Mouse (Mus musculus): ENCODE results near the gene Gnb2. TPM values are rescaled to one million over a fixed set of nuclear protein-coding genes. Genes with fewer than 3 reads are reported as not detected.

Gnb2 gene
- polyA plus RNA-seq, 1 experiment from 2014 or later, result 319 TPM

DNA sequence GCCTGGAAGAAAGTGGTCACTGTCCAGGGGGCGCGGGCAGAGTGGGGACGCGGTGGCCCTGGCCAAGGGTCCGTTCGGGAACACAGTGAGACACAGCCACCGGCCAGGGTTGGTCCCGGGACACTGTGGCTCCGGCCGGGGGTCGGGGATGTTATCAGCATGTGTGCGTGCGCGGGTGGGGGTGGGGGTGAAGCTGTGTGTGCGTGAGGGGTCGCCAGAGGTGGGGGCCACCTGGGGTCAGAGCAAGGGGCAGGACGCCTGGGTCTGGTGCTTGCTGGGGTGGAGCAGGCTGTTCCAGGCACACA lies 47.5 kb downstream of the Gnb2 start:
- WGBS, result 2% methylated on average over 17 of the region's 17 CpGs

DNA sequence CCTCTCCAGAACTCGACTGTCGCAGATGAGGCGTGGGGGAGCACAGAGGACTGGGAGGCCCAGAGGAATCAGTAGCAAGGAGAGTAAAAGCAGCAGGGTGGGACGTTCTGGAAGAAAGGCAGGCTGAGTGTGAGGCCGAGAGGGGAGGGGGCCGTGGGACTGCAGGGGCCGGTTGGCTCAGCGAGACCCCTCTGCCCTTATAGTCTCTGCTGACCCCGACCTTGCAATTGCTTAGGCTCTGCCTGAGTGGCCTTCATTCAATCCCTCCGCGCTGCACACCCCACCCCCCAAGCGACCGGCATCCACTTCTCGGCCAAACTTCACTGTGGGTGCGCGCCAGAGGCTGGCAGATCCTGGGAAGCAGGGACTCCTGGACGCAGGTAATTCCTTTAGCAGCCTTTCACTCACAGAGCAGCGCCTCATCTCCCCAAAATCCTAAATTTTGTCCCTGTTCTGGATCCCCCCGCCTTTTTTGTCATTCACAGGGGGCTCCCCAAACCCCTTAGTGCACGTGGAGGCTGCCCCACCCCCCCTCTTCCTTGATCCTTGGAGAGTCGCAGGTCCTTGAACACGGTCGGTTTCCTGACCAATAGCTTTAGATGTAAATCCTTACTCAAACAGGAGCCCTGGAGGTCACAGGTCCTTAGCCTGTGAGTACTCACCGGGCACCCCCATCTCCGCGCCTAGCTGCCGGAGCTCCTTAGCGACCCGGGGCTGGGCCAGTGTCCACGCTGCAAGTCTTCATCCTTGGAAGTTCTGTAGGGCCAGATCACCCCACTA lies 48.0 kb downstream of the Gnb2 start:
- Histone ChIP-seq H3K4me2 (peak overlapping the region; percentile 50), H3K36me3 (ENCODE audit: control insufficient read depth, insufficient read depth, low read length) (no peaks in the 10 kb centered on the region), H3K27ac (ENCODE audit: low read depth, low read length) (0 out of 2 replicates have a peak overlapping the region, but pooled peaks have one; percentile 32), H3K9me3 (ENCODE audit: control insufficient read depth, low read length) (no peaks in the 10 kb centered on the region), H3K27me3 (replicated peaks; ENCODE audit: control insufficient read depth, insufficient read depth, low read length) (peaks cover 28% of the 10 kb centered on the region), H3K9ac (ENCODE audit: low read depth, low read length) (peak overlapping the region; percentile 63), H3K4me3 (ENCODE audit: low read depth, low read length) (peak overlapping the region; percentile 45), H3K4me1 (replicated peaks; ENCODE audit: control insufficient read depth, insufficient read depth, low read length) (no peaks in the 10 kb centered on the region)
- no peak for ATAC-seq (replicated peaks; ENCODE audit: low FRiP score)
- DNase-seq (ENCODE audit: low spot score), result no peak
- WGBS, result 12% methylated on average over 29 of the region's 30 CpGs

More for the DNA sequence above, 47.5 kb downstream of the Gnb2 start:
- DNase-seq (ENCODE audit: low spot score), result no peak
- peak overlapping the region; percentile 45 for H3K4me3 ChIP-seq (ENCODE audit: low read depth, low read length)
- peak overlapping the region; percentile 50 for H3K4me2 ChIP-seq
- H3K36me3 ChIP-seq (ENCODE audit: control insufficient read depth, insufficient read depth, low read length), result no peaks in the 10 kb centered on the region
- peaks cover 28% of the 10 kb centered on the region for H3K27me3 ChIP-seq (replicated peaks; ENCODE audit: control insufficient read depth, insufficient read depth, low read length)
- no peaks in the 10 kb centered on the region for H3K4me1 ChIP-seq (replicated peaks; ENCODE audit: control insufficient read depth, insufficient read depth, low read length)
- H3K9me3 ChIP-seq (ENCODE audit: control insufficient read depth, low read length), result no peaks in the 10 kb centered on the region
- peak overlapping the region; percentile 63 for H3K9ac ChIP-seq (ENCODE audit: low read depth, low read length)
- no peak overlapping the region for H3K27ac ChIP-seq (ENCODE audit: low read depth, low read length)
- no peak for ATAC-seq (replicated peaks; ENCODE audit: low FRiP score)

DNA sequence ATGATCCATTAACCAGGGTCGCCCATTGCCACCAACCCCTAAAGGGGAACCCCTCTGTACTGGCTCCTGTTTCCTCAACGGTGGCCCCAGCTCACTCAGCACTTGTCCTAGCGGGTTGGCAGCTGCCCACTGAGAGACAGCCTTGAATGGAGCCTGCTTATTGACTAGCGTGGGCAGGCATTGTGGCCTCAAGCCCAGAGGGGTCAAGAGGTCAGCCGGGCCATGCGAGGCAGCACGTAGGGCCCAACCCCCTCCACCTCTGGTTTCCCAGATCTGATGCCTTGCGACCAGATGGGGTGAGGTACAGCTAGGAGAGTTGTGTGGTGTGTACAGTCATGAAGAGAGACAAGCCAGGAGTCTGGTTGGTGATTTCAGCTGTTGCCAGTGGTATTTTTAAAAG lies 51.4 kb downstream of the Gnb2 start:
- Histone ChIP-seq H3K27me3 (replicated peaks; ENCODE audit: control insufficient read depth, insufficient read depth, low read length) (peaks cover 27% of the 10 kb centered on the region), H3K9ac (ENCODE audit: low read depth, low read length) (no peak overlapping the region), H3K36me3 (ENCODE audit: control insufficient read depth, insufficient read depth, low read length) (no peaks in the 10 kb centered on the region), H3K4me1 (replicated peaks; ENCODE audit: control insufficient read depth, insufficient read depth, low read length) (no peaks in the 10 kb centered on the region), H3K27ac (ENCODE audit: low read depth, low read length) (peak overlapping the region; percentile 74), H3K4me3 (ENCODE audit: low read depth, low read length) (no peak overlapping the region), H3K9me3 (ENCODE audit: control insufficient read depth, low read length) (no peaks in the 10 kb centered on the region), H3K4me2 (no peak overlapping the region)
- ATAC-seq (replicated peaks; ENCODE audit: low FRiP score) (peak; percentile 55; the same call in 1 of the 2 replicates), DNase-seq (ENCODE audit: low spot score) (peak; percentile 44)
- WGBS, result 46% methylated on average over 8 of the region's 8 CpGs

DNA sequence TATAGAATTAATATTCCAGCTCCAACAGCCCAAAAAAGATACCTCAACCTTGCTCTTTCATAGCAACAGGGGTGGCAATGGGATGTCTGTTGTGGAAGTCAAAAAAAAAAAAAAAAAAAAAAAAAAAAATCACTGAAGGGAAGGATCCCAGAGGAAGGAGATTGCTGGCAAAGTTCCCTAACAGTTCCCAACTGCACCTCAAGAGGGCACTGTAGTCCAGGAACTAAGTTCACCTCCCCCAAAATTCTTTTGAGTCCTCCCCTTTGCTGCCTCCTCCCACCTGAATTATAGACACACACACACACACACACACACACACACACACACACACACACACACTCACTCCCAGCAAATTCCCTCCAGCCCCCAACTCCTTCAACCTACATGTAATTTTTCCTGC lies 52.2 kb downstream of the Gnb2 start:
- ATAC-seq (replicated peaks; ENCODE audit: low FRiP score), result no peak
- no peak overlapping the region for H3K4me2 ChIP-seq
- no peak overlapping the region for H3K9ac ChIP-seq (ENCODE audit: low read depth, low read length)
- H3K9me3 ChIP-seq (ENCODE audit: control insufficient read depth, low read length), result no peaks in the 10 kb centered on the region
- DNase-seq (ENCODE audit: low spot score), result peak; percentile 46
- H3K4me3 ChIP-seq (ENCODE audit: low read depth, low read length), result no peak overlapping the region
- H3K27ac ChIP-seq (ENCODE audit: low read depth, low read length), result peak overlapping the region; percentile 74; the same call in 1 of the 2 replicates
- peaks cover 20% of the 10 kb centered on the region for H3K27me3 ChIP-seq (replicated peaks; ENCODE audit: control insufficient read depth, insufficient read depth, low read length)
- H3K4me1 ChIP-seq (replicated peaks; ENCODE audit: control insufficient read depth, insufficient read depth, low read length), result no peaks in the 10 kb centered on the region
- no peaks in the 10 kb centered on the region for H3K36me3 ChIP-seq (ENCODE audit: control insufficient read depth, insufficient read depth, low read length)

Small RNA genes within 50 kb of the gene (microRNA-seq; reads per million reads assigned to microRNA genes)
- 1.4 reads per million for gene Mir6418 (ENCODE audit: borderline number of aligned reads)

Other genes with a start within 250 kb of the Gnb2 start
- 22.7 and 23.3 TPM in 2 replicates for gene Ache, start 246.0 kb downstream of the Gnb2 start, polyA plus RNA-seq (2014; fragmentation: Nextera tagmentation; extraction: Ambion mirVana)
- gene Ufsp1, start 238.9 kb downstream of the Gnb2 start, polyA plus RNA-seq (2014; fragmentation: Nextera tagmentation; extraction: Ambion mirVana), result 13.3 and 13.5 TPM in 2 replicates
- gene Srrt, start 225.8 kb downstream of the Gnb2 start, polyA plus RNA-seq (2014; fragmentation: Nextera tagmentation; extraction: Ambion mirVana), result 165 and 169 TPM in 2 replicates
- 31.0 and 31.6 TPM in 2 replicates for gene Trip6, start 219.1 kb downstream of the Gnb2 start, polyA plus RNA-seq (2014; fragmentation: Nextera tagmentation; extraction: Ambion mirVana)
- 6.4 and 7.0 TPM in 2 replicates for gene Slc12a9, start 199.9 kb downstream of the Gnb2 start, polyA plus RNA-seq (2014; fragmentation: Nextera tagmentation; extraction: Ambion mirVana)
- gene Ephb4, start 183.4 kb downstream of the Gnb2 start, polyA plus RNA-seq (2014; fragmentation: Nextera tagmentation; extraction: Ambion mirVana), result 28.2 and 29.9 TPM in 2 replicates
- 0.39 and 0.49 TPM in 2 replicates for gene Zan, start 56.4 kb downstream of the Gnb2 start, polyA plus RNA-seq (2014; fragmentation: Nextera tagmentation; extraction: Ambion mirVana)
- gene Pop7, start 31.0 kb downstream of the Gnb2 start, polyA plus RNA-seq (2014; fragmentation: Nextera tagmentation; extraction: Ambion mirVana), result 61.4 and 70.6 TPM in 2 replicates
- 7.0 and 9.0 TPM in 2 replicates for gene Gigyf1, start 15.0 kb downstream of the Gnb2 start, polyA plus RNA-seq (2014; fragmentation: Nextera tagmentation; extraction: Ambion mirVana)
- gene Epo, start 268 bp downstream of the Gnb2 start, polyA plus RNA-seq (2014; fragmentation: Nextera tagmentation; extraction: Ambion mirVana), result 4.6 and 7.8 TPM in 2 replicates
- 0.70 and 0.79 TPM in 2 replicates for gene Actl6b, start 20.0 kb upstream of the Gnb2 start, polyA plus RNA-seq (2014; fragmentation: Nextera tagmentation; extraction: Ambion mirVana)
- 60.5 and 65.4 TPM in 2 replicates for gene Tfr2, start 36.3 kb upstream of the Gnb2 start, polyA plus RNA-seq (2014; fragmentation: Nextera tagmentation; extraction: Ambion mirVana)
- 58.5 and 59.7 TPM in 2 replicates for gene Mospd3, start 67.5 kb upstream of the Gnb2 start, polyA plus RNA-seq (2014; fragmentation: Nextera tagmentation; extraction: Ambion mirVana)
- gene Pcolce, start 80.3 kb upstream of the Gnb2 start, polyA plus RNA-seq (2014; fragmentation: Nextera tagmentation; extraction: Ambion mirVana), result 43.9 and 49.2 TPM in 2 replicates
- 0.18 TPM in 1 of 2 replicates, not detected in the other for gene Fbxo24, start 95.5 kb upstream of the Gnb2 start, polyA plus RNA-seq (2014; fragmentation: Nextera tagmentation; extraction: Ambion mirVana)
- 46.6 and 54.5 TPM in 2 replicates for gene Lrch4, start 95.6 kb upstream of the Gnb2 start, polyA plus RNA-seq (2014; fragmentation: Nextera tagmentation; extraction: Ambion mirVana)
- 11.6 and 13.2 TPM in 2 replicates for gene Gm20605, start 95.7 kb upstream of the Gnb2 start, polyA plus RNA-seq (2014; fragmentation: Nextera tagmentation; extraction: Ambion mirVana)
- 7.1 and 11.9 TPM in 2 replicates for gene Sap25, start 107.8 kb upstream of the Gnb2 start, polyA plus RNA-seq (2014; fragmentation: Nextera tagmentation; extraction: Ambion mirVana)
- 0.12 and 0.49 TPM in 2 replicates for gene Irs3, start 112.2 kb upstream of the Gnb2 start, polyA plus RNA-seq (2014; fragmentation: Nextera tagmentation; extraction: Ambion mirVana)
- 29.3 and 32.4 TPM in 2 replicates for gene Agfg2, start 151.2 kb upstream of the Gnb2 start, polyA plus RNA-seq (2014; fragmentation: Nextera tagmentation; extraction: Ambion mirVana)
- gene Nyap1, start 208.1 kb upstream of the Gnb2 start, polyA plus RNA-seq (2014; fragmentation: Nextera tagmentation; extraction: Ambion mirVana), result 0.39 and 0.43 TPM in 2 replicates
- 129 and 134 TPM in 2 replicates for gene Tsc22d4, start 212.2 kb upstream of the Gnb2 start, polyA plus RNA-seq (2014; fragmentation: Nextera tagmentation; extraction: Ambion mirVana)
- gene Ppp1r35, start 245.3 kb upstream of the Gnb2 start, polyA plus RNA-seq (2014; fragmentation: Nextera tagmentation; extraction: Ambion mirVana), result 49.4 and 55.0 TPM in 2 replicates

Data from liver, embryonic 11.5 days (tissue).